Mouse (Mus musculus): Measurements from ENCODE around the gene Il33.

The Il33 gene

DNA sequence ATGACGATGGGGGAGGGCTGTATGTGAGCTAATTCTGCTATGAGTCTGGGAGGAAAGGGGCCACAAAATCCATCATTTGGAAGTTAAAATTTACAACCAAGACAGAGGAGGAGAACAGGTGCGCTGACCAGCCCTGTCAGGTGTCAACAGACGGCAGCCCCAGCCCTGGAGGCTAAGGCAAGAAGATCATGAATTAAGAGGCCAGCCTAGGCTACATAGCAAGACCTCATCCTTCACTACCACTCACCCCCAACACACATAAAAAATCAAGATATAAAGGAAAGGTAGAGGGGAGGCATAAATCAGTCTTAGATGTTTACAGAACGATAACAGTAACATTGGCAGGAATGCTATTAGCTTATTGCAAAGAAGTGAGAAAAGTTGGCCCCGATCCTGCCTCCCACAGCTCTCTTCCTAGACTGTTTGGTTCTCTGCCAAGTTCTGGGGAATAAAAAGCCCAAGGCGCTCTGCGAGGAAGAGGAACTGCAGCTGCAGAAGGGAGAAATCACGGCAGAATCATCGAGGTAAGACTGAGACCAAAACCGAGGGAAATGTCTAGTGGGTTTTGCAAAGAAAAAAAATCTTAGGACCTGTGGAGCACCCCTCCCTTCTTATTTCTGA is at the start of gene Il33:
TSS of gene Il33 (plus strand) at position 477 of the 621 bp plus-strand sequence.
- DNase-seq (ENCODE audit: low spot score), result no peak

DNA sequence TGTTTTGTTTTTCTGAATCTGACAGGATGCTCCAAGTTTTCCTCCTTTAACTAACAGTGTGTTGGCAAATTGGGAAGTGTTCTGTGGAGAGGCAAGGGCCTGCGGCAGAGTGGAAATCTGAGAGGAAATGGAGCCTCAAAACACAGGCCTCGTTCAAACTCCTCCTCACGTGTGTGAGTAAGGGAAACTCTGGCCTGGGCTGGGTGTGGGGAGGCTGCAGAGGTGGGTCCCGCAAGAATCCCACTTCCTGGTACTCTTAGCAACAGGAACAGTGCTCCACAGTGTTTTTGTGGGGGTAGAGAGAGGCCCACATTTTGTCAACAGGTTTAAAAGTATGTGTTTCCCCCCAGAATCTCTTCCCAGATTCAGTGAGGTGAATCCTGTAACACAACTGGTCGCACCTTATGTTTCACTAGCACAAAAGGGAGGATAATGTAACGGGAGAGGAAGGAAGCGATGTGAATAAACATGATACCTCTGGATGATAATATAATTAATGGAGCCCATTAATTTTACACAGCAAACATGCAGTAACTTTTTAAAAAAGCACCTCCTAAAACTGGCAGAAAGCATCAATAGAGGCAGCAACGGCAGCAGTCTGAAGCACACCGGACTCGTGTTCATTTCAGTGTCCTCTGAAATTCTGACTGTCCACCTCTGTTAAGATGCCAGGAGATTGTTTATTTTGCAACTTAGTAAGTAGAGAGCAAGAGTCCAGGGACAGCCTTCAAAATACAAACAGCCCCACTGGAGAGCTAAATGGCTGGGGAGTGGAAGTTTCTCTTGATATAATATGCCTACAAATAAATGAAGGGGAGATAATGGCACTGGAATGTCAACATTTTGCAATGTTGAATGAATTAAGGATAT is 47.3 kb upstream of the Il33 start:
- DNase-seq (ENCODE audit: low spot score), result no peak

DNA sequence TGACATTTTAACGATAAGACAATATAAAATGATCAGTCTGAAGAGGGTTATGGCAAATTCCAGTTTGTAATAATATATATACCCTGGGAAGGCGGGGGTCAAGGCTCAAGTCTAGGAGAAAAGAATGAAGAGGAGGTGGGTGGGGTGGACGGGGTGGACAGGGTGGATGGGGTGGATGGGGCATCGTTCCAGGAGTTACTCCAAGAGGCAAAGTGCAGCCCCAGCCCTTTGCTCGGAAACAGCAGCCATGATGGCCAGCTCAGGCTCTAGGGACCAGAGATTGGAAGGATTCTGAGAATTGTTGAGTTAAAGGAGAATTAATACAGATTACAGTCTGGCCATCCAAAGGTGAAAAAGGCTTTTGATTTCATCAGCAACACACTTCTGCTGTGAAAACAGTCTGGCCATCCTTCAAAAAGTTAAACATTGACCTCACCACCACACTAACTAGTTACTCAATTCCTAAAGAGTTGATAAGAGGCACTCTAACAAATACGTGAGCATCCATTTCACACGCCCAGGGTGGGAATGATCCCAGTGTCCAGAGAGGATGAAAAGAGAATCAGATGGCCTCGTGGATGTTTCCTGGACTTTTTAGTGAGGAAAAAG is 45.9 kb upstream of the Il33 start:
- DNase-seq (ENCODE audit: low spot score), result no peak

DNA sequence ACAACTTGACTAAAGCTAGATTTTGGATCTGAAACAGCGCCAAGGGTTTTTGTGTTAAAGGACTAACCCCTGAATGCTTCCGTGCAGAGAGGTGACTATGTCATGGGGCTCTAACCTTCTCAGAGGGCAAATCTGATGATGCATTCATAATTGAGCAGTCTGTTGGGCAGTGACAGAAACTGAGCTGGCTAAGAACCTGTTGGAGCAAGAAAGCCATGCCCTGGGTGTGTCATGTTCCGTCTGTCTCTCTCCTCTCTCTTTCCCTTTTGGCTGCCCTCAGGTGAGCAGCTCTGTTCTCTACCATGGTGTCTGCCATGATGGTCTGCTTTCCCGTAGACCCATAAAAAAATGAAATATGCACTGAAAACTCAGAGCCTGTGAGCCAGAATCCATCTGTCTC is 44.0 kb upstream of the Il33 start:
- DNase-seq (ENCODE audit: low spot score), result no peak

DNA sequence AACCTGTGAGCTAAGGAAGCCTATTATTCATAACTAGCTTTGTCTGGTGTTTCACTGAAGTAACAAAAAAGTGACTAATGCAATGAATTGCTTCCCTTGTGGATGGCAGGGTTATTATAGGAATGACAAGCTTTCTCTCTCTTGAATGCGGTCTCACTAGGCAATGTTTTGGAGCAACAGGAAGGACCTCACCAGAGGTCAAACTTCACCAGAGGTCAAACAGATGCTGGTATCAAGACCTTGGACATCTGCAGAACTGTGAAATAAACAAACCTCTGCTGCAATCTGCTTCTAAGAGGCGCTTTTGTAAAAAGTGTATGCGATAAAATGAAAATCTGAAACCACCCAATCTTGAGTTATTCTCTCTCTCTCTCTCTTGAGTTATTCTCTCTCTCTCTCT is 42.2 kb upstream of the Il33 start:
- no peak for DNase-seq (ENCODE audit: low spot score)

DNA sequence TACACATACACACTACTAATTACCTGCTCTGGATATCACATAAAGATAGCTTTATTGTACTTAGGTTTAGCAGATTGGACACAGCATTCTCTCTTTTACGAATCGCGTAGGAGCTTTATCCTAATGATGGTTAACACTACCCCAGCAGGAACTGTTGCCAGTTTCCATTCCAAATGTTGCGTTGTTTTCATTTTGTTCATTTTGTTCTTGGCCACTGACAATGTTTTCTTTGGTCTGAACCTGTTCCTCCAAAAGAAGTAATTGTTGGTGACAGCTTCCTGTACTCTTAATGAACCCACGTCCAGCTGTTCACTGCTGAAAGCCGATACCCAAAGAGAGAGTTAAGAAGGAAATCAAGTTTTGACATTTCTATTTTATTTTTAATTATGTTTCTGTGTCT is 39.4 kb upstream of the Il33 start:
- no peak for DNase-seq (ENCODE audit: low spot score)

DNA sequence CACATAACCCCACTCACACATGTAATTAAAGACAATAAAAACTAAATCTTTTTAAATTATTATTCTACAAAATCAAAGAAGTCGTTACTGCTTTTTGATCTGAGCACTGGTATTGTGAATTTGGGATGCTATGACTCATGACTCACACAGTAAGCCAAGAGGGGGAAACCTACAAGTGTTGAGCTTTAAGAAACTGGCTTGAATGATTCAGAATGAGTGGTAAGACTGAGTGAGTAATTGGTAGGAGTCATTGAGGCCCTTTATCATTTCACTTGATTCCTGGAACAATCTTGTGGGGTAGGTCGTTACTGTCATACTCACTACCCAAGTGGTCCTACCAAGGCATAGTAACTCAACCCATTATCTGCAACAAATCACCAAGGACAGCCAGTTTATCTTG is 37.4 kb upstream of the Il33 start:
- DNase-seq (ENCODE audit: low spot score), result no peak

DNA sequence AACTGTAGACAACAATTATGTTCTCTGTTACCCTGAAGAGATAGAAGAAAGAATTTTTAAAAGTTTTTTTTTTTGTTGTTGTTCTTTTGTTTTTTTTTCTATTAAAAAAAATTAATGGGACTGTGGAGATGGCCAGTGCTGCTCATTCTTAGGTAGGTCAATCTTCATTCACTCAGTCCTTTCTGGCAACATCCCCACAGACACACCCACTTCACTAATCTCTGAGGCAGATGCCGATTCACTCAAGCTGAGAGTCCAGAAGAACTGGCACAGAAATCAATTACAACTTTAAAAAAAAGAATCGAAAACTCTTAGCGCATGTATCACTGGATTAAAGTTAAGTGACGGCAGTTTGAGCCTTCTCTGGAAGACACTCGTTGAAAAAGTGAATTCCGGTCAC is 36.0 kb upstream of the Il33 start:
- DNase-seq (ENCODE audit: low spot score), result no peak

DNA sequence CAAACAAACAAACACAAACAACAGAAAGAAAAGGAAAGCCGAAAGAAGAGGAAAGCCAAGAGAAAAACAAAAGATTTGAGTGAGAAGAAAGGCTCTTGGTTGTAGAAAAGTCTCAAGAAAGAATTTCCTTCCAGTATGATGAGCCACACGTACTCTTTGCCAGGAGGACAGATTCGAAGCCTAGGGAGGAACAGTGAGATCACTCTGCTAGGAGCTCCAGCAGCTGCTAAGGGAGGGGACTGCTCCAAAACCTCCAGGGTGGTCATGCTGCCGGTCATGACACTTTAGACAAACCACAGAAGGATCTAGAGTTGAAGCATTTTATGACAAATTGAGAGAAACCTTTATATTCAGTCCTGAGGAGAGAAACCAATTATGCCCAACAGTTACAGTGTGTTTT is 32.9 kb upstream of the Il33 start:
- no peak for DNase-seq (ENCODE audit: low spot score)

DNA sequence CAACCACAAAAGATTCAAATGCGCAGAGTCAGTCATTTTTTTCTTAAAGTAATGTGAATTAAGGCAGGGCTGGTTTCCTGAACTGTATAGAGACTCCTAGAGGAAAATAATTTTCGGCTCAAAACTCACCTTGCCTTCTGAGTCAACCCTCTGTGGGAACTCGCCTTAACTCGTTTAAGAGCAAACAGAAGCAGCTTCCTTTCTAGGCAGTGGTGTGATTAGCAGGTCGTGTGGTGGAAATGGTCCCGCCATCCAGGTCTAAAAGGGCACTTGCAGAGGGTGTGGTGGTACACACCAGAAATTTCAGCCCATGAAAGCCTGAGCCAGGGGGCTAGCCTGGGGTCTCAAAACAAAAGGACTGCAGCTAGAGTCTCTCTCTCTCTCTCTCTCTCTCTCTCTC is 32.1 kb upstream of the Il33 start:
- no peak for DNase-seq (ENCODE audit: low spot score)

DNA sequence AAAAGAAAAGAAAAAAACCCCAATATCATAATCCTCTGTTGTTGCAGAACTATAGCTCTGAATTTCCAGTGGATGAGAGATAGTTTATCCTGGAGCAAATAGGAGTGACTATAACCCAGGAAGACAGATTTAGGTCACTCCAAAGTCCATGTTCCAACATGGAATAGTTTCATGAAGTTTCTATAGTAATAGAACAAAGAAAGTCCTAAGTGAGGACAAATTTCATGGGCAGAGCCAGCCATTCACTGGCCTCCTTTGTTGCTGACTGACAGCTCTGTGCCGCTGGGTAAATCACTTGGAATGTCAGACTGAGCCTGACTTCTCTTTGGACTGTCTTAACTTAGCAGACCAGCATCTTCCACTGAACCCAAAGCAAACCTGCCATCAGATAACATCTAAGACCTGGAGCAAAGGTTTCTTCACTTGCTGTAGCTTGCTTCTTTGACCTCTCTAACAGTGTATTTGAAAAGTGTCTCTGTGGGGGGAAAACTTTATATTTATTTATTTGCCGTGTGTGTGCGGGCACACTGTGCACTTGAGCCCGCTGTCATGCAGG is 31.1 kb upstream of the Il33 start:
- DNase-seq (ENCODE audit: low spot score), result peak; percentile 13

DNA sequence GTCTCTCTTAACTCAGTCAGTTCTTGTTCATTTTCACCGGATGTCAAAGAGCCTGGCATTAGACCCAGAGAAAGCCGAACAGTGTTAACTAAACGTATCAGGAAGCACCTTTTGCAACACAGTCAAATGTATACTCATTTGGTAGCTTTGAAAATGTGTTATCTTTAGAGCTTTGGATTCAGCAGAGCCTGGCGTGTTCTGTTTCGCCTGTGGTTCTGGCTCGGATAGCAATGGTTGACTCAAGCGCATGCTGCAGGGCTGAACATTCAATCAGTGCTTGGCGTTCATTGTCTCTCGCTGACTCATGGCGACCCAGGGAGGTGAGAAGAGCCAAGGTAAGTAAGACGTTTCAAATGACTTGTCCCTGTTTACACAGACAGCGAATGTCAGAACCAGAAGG is 30.5 kb upstream of the Il33 start:
- no peak for DNase-seq (ENCODE audit: low spot score)

DNA sequence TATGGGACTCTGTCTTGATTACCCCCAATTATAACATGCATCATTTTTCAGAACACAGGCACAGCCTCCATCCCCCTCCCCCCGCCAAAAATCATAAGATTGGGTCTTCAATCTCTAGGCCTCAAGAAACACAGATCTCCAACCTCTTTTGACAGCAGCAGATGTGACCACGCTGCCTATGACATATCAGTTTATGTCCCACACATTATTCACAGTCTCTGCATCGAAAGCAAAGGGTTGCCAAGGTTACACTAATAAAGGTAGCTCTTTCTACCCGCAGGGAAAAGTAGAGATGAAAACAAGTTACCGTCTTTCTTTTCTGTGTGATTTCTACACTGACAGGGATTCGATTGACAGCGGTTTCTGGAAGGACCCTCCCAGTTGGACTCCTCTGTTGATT is 29.9 kb upstream of the Il33 start:
- no peak for DNase-seq (ENCODE audit: low spot score)

DNA sequence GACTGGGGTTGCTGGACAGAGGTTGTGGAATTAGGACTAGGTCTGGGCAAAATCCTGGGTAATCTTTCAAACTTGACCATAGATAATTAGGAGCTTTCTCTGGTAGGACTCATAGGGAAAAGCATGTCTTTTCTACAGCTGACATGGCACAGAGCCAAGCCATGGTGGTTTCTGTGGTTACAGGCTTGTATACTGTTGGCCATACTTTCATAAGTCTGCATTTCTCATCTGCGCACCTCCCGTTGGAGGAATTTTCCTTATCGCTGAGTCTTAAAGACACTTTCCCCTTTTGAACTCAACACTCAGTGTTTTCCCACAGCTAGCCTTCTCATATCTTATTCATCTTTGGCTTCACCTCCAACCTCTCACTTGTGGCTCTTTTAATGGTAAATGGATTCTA is 24.6 kb upstream of the Il33 start:
- DNase-seq (ENCODE audit: low spot score), result no peak

DNA sequence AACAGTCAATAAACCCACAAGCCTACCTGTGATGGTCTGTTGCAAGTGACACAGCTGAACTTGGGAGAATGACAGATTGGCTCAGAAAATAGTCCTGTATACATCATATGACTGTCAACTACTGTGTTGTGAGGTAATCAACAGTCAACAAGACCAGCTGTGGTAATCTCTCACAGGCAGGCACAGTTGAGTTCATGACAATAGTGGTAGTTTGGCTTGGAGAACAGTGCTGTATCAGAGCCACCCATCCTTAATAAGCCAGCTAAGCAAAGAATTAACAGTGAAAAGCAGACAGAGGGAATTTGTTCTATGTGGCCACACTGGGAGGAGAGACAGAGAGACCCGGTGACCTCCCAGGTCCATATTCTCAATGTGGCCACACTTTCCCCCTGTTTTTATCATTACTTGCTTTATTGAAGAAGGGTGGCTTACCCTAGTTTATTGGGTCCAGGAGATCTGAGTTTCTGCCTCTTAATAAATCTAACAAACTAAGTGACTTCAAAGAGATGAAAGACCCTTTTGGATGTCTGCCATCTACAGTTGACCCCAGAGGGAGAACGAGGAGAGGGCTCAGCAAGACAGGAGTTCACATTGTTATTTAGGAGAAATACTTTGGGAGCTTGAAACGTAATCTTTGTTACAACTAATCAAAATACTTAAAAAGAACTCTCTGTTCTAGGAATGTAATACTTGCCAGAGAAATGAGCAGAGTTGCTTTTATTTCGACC is 22.4 kb upstream of the Il33 start:
- no peak for DNase-seq (ENCODE audit: low spot score)

DNA sequence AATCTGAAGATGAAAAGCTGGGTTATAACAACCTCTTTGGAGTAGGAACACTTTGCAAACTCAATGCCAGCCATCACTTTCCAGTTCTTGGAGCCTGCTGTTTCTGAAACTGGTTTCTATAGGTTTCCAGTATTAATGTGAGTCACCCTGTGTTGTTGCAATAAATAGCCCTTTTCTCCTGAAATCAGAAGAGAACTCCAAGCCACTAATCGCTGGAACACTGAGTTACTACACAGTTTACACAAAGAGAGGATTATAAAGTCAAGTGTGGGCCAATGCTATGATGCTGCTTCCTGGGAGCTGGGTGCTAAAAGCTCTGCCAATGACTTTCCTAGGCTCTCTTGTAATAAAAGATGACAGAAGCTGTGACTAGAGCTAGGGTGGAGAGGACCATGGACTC is 19.0 kb upstream of the Il33 start:
- DNase-seq (ENCODE audit: low spot score), result no peak

DNA sequence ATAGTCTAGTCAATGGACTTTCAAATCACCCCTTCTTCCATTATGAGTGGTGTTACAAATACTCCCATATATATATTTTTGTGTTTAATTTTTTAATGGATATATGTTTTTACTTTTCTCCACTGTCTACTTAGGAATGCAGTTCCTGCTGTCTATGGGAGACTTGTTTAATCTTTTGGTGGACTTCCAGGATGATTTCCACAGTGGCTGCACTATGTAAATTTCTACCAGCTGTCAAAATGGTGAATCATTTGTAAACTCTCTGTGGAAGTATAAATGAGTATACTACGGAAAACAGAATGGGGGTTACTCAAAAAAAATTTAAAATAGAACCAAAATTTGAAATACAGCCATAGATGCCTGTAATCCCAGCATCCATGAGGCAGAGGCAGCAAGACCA is 15.7 kb upstream of the Il33 start:
- no peak for DNase-seq (ENCODE audit: low spot score)

DNA sequence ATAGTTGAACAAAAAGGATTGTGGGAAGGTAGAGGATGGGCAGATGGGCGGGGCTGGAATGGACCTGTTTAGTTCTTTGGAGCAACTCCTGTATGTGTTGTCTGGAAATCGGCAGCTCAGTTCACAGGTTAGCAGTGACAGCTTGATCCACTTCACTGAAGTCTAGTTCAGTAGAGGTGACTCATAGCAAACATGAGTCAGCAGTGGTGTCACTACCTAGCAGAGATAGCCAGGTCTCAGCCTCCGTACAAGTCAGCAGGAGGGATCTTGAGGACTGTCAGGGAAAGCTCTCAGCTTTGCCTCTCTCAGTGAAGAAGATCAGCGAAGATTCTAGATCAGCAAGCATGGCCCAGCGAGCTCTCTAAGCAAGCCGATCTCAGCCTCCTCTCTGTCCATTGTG is 13.0 kb upstream of the Il33 start:
- DNase-seq (ENCODE audit: low spot score), result no peak

DNA sequence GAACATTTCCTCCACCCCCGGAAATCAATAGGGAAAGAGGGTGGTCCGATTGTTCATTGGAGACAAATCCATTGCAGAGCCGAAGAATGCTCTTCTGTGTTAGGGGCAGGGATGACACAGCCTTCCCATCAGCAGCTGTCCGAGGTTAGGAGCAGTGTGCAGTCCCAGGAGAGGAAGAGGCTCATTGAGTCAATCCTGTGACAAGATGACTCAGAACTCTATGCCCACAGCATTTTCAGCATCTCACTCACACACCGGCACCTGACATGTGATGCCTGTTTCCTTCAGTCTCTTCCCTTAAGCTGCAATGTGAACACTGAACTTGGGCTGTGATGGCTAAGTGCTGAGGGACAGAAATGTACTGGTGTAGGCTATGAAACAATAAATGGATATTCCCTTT is 7.5 kb upstream of the Il33 start:
- no peak for DNase-seq (ENCODE audit: low spot score)

DNA sequence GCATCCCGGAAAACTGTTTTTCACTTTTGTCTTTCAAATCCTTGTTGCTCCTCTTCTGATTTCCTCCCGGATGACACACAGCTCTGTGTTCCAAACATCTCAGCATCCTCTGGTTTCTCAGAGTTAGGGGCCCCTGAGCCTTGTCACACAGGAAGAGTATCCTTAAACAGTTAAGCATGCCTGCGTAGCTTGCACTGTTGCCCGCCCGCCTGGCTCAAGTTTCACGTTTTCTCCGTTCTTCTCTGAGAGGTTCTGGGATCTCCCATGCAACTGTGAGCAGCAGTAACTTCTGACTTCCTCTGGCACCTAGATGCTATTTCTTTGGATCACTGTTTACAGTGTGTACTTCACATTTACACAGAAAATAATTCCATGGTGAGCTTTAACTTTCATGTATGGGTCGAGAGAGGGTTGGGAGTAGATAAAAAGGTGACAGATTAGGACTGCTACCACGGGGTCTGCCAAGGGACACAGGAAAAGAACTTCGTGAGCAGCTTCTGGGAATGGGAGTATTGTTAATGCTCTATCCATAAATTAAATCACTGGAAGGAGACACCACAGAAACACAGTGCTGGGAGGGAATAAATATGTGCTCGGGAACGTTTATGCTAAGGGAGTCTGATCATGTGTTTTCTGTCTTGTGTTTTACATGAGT is 1.3 kb downstream of the Il33 start:
- DNase-seq (ENCODE audit: low spot score), result no peak

DNA sequence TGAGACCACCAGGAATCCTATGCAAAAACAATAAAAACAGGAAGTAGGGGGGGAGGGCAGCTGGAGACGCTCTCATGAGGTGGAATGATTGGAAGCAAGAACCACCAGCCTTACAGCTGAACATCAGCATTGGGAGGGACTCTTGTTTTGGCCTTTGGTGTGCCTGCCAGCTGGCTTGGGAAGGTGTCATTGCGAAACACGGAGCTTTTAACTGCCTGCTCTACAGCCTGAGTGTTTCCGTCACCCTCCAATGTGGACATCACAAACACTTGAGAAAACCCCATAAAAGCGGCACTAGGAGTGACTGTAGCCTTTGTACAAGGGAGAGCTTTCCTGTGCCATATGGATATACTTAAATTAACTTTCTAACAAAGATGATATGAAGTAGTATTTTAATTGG is 5.4 kb downstream of the Il33 start:
- no peak for DNase-seq (ENCODE audit: low spot score)

DNA sequence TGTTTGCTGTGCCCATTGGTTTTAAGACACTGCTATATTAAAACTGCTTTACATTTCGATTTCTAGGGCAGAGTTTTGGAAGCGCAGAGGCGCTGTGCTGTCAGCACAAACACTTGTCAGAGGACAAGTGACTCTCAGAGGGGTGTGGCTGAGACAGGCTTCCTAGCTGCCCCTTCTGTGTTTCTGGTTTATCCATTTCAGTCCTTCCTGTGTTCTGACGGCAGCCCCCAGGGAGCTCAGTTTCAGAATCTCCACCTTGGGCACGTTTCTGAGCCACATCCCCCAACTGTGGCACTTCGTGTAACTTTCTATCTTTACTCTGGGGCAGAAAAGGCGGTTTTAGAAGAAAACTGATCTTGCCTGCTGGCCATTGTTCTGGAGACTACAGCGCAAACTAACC is 12.5 kb downstream of the Il33 start:
- no peak for DNase-seq (ENCODE audit: low spot score)

All from embryo, embryonic 10.5 days (tissue).